Mouse (Mus musculus): ENCODE data around the gene Clcf1.

GRCm38 (mm10) chr19:4264171-4264780 lies 50.2 kb downstream of the Clcf1 start:
- no peak for TF ChIP-seq CTCF (IDR thresholded peaks at IDR 0.05; ENCODE audit: low read depth, low read length)
- TF ChIP-seq POLR2A (IDR thresholded peaks at IDR 0.05; ENCODE audit: borderline replicate concordance, low read depth, low read length), result no peak
